Mouse (Mus musculus): ENCODE measurements around the gene Atp1a4. TPM values are rescaled to one million over a fixed set of nuclear protein-coding genes. Genes with fewer than 3 reads are reported as not detected.

The Atp1a4 gene
- total and polyA plus RNA-seq, 2 experiments: 0.02 to 0.09 TPM

DNA sequence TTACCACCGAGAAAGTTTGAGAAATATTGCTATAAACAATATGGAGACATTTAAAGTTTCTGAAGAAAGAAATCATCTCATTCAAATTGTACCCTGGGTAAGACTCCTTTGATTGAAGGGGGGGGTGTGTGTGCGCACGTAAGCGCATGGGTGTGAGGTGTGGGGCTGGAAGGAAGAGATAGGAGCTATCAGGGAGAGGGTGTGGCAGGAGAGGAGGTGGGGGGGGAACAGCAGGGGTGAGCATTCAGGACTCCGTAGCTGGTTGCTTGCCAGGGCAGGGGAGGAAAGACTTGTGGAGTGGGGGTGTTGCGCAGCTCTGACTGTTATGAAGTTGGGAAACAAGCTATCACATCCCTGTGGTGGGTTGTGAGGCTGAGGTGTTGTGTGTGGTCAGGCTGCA, 46.2 kb upstream of the Atp1a4 start:
- no peak overlapping the region for H3K27ac ChIP-seq (replicated peaks; ENCODE audit: insufficient read depth, low read depth, low read length)
- no peak for DNase-seq (ENCODE audit: extremely low read depth, low read depth, low spot score)
- H3K9ac ChIP-seq (ENCODE audit: low read depth, low read length): no peak overlapping the region
- no peak overlapping the region for H3K4me3 ChIP-seq (ENCODE audit: insufficient read depth, low read depth, low read length)
- H3K36me3 ChIP-seq (ENCODE audit: control insufficient read depth, insufficient read depth, low read length): no peaks in the 10 kb centered on the region
- TF ChIP-seq CTCF (IDR thresholded peaks at IDR 0.05; ENCODE audit: low read depth, low read length) (no peak), POLR2A (IDR thresholded peaks at IDR 0.05; ENCODE audit: extremely low read depth, insufficient read depth, low read length) (no peak)
- H3K4me1 ChIP-seq (ENCODE audit: control insufficient read depth, insufficient read depth, low read length): peaks cover 6% of the 10 kb centered on the region; the same call in 1 of the 2 replicates
- 79% methylated on average over 6 of the region's 6 CpGs for WGBS
- H3K27me3 ChIP-seq (ENCODE audit: control insufficient read depth, insufficient read depth, low read length): no peaks in the 10 kb centered on the region
- no peaks in the 10 kb centered on the region for H3K79me2 ChIP-seq (ENCODE audit: control insufficient read depth, insufficient read depth, low read length)

- H3K79me2 ChIP-seq (ENCODE audit: control insufficient read depth, insufficient read depth, low read length): no peaks in the 10 kb centered on the region
- H3K4me3 ChIP-seq (ENCODE audit: insufficient read depth, low read depth, low read length): no peak overlapping the region
- peaks cover 2% of the 10 kb centered on the region; the same call in 1 of the 2 replicates for H3K4me1 ChIP-seq (ENCODE audit: control insufficient read depth, insufficient read depth, low read length)
- H3K27me3 ChIP-seq (ENCODE audit: control insufficient read depth, insufficient read depth, low read length): no peaks in the 10 kb centered on the region
- no peak for DNase-seq (ENCODE audit: extremely low read depth, low read depth, low spot score)
- 47% methylated on average over 6 of the region's 6 CpGs for WGBS
- H3K9ac ChIP-seq (ENCODE audit: low read depth, low read length): no peak overlapping the region
- no peak overlapping the region for H3K27ac ChIP-seq (replicated peaks; ENCODE audit: insufficient read depth, low read depth, low read length)
- no peaks in the 10 kb centered on the region for H3K36me3 ChIP-seq (ENCODE audit: control insufficient read depth, insufficient read depth, low read length)
- TF ChIP-seq CTCF (IDR thresholded peaks at IDR 0.05; ENCODE audit: low read depth, low read length) (no peak), POLR2A (IDR thresholded peaks at IDR 0.05; ENCODE audit: extremely low read depth, insufficient read depth, low read length) (no peak)
Measured at GRCm38 (mm10) chr1:172302851-172303250, 44.6 kb upstream of the Atp1a4 start.

GRCm38 (mm10) chr1:172302311-172302710, 44.1 kb upstream of the Atp1a4 start:
- Histone ChIP-seq H3K27me3 (ENCODE audit: control insufficient read depth, insufficient read depth, low read length) (no peaks in the 10 kb centered on the region), H3K27ac (replicated peaks; ENCODE audit: insufficient read depth, low read depth, low read length) (no peak overlapping the region), H3K79me2 (ENCODE audit: control insufficient read depth, insufficient read depth, low read length) (no peaks in the 10 kb centered on the region), H3K4me1 (ENCODE audit: control insufficient read depth, insufficient read depth, low read length) (no peaks in the 10 kb centered on the region), H3K36me3 (ENCODE audit: control insufficient read depth, insufficient read depth, low read length) (no peaks in the 10 kb centered on the region), H3K4me3 (ENCODE audit: insufficient read depth, low read depth, low read length) (no peak overlapping the region), H3K9ac (ENCODE audit: low read depth, low read length) (no peak overlapping the region)
- WGBS: 62% methylated on average over 3 of the region's 3 CpGs
- no peak for TF ChIP-seq CTCF (IDR thresholded peaks at IDR 0.05; ENCODE audit: low read depth, low read length)
- TF ChIP-seq POLR2A (IDR thresholded peaks at IDR 0.05; ENCODE audit: extremely low read depth, insufficient read depth, low read length): no peak
- no peak for DNase-seq (ENCODE audit: extremely low read depth, low read depth, low spot score)

- Histone ChIP-seq H3K27ac (replicated peaks; ENCODE audit: insufficient read depth, low read depth, low read length) (no peak overlapping the region), H3K4me3 (ENCODE audit: insufficient read depth, low read depth, low read length) (no peak overlapping the region), H3K27me3 (ENCODE audit: control insufficient read depth, insufficient read depth, low read length) (no peaks in the 10 kb centered on the region), H3K9ac (ENCODE audit: low read depth, low read length) (no peak overlapping the region), H3K36me3 (ENCODE audit: control insufficient read depth, insufficient read depth, low read length) (no peaks in the 10 kb centered on the region), H3K4me1 (ENCODE audit: control insufficient read depth, insufficient read depth, low read length) (no peaks in the 10 kb centered on the region), H3K79me2 (ENCODE audit: control insufficient read depth, insufficient read depth, low read length) (no peaks in the 10 kb centered on the region)
- WGBS: 83% methylated on average over 12 of the region's 12 CpGs
- no peak for DNase-seq (ENCODE audit: extremely low read depth, low read depth, low spot score)
- TF ChIP-seq CTCF (IDR thresholded peaks at IDR 0.05; ENCODE audit: low read depth, low read length) (no peak), POLR2A (IDR thresholded peaks at IDR 0.05; ENCODE audit: extremely low read depth, insufficient read depth, low read length) (no peak)
Measured at GRCm38 (mm10) chr1:172301180-172301579, 43.0 kb upstream of the Atp1a4 start.

DNA sequence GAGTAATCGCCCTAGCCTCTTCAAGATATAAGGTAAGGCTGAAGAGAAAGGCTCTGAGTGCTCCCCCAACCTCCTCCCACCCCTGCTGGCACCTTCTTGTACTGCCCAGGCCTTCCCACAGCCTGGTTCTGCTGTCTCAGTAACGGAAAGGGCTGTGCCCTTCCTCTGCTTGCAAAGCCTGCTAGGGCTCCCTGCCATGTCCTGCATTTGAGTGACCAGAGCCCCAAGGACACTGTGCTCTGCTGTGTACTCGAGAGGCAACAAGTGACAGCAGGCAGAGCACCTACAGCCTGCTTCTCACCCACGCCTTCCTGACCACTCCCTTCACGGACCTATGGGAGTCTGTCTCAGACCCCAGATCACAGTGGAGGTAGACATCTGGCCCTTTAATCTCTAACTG, 42.0 kb upstream of the Atp1a4 start:
- Histone ChIP-seq H3K9ac (ENCODE audit: low read depth, low read length) (no peak overlapping the region), H3K27ac (replicated peaks; ENCODE audit: insufficient read depth, low read depth, low read length) (no peak overlapping the region), H3K79me2 (ENCODE audit: control insufficient read depth, insufficient read depth, low read length) (no peaks in the 10 kb centered on the region), H3K27me3 (ENCODE audit: control insufficient read depth, insufficient read depth, low read length) (no peaks in the 10 kb centered on the region), H3K4me3 (ENCODE audit: insufficient read depth, low read depth, low read length) (no peak overlapping the region), H3K36me3 (ENCODE audit: control insufficient read depth, insufficient read depth, low read length) (no peaks in the 10 kb centered on the region), H3K4me1 (ENCODE audit: control insufficient read depth, insufficient read depth, low read length) (no peaks in the 10 kb centered on the region)
- WGBS: 83% methylated on average over 5 of the region's 5 CpGs
- no peak for TF ChIP-seq POLR2A (IDR thresholded peaks at IDR 0.05; ENCODE audit: extremely low read depth, insufficient read depth, low read length)
- no peak for DNase-seq (ENCODE audit: extremely low read depth, low read depth, low spot score)

GRCm38 (mm10) chr1:172299528-172299927, 41.3 kb upstream of the Atp1a4 start:
- Histone ChIP-seq H3K4me3 (ENCODE audit: insufficient read depth, low read depth, low read length) (no peak overlapping the region), H3K36me3 (ENCODE audit: control insufficient read depth, insufficient read depth, low read length) (no peaks in the 10 kb centered on the region), H3K79me2 (ENCODE audit: control insufficient read depth, insufficient read depth, low read length) (no peaks in the 10 kb centered on the region), H3K9ac (ENCODE audit: low read depth, low read length) (no peak overlapping the region), H3K27me3 (ENCODE audit: control insufficient read depth, insufficient read depth, low read length) (no peaks in the 10 kb centered on the region), H3K27ac (replicated peaks; ENCODE audit: insufficient read depth, low read depth, low read length) (no peak overlapping the region), H3K4me1 (ENCODE audit: control insufficient read depth, insufficient read depth, low read length) (no peaks in the 10 kb centered on the region)
- 78% methylated on average over 7 of the region's 7 CpGs for WGBS
- no peak for TF ChIP-seq CTCF (IDR thresholded peaks at IDR 0.05; ENCODE audit: low read depth, low read length)
- TF ChIP-seq POLR2A (IDR thresholded peaks at IDR 0.05; ENCODE audit: extremely low read depth, insufficient read depth, low read length): no peak
- DNase-seq (ENCODE audit: extremely low read depth, low read depth, low spot score): no peak
